Mouse (Mus musculus) olfactory bulb, adult 2 months (tissue): ENCODE measurements at regions not wholly inside any gene's neighbourhood (a gene's known extent, or its start where the extent isn't known, plus 50 kb on each side); places are given as distances from the start of the nearest gene placed in this dataset.

Experiments used
- H3K27ac ChIP-seq: fragments of 200-500 bp; 2 replicates; pipeline ENCODE4 v1.5.1; 2012; ENCODE audit warnings: low read depth, low read length; ENCODE audit not compliant: insufficient read depth
- H3K4me1 ChIP-seq: fragments of 200-500 bp; 2 replicates; pipeline ENCODE4 v1.6.1; 2012; ENCODE audit warnings: low read length; ENCODE audit not compliant: control insufficient read depth, insufficient read depth
- H3K4me3 ChIP-seq: fragments of 200-500 bp; 2 replicates; pipeline ENCODE4 v1.5.1; 2012; ENCODE audit warnings: mild to moderate bottlenecking, low read depth, low read length, moderate library complexity; ENCODE audit not compliant: insufficient read depth
- CTCF ChIP-seq: fragments of 200-500 bp; IDR thresholded peaks from 2 replicates; pipeline ENCODE4 v1.5.1; 2012; ENCODE audit warnings: low read depth, mild to moderate bottlenecking, low read length, moderate library complexity; ENCODE audit not compliant: insufficient read depth
- POLR2A ChIP-seq: fragments of 200-500 bp; IDR thresholded peaks from 2 replicates; pipeline ENCODE4 v1.6.1; 2012; ENCODE audit warnings: mild to moderate bottlenecking, low read depth, low read length, moderate library complexity; ENCODE audit not compliant: insufficient read depth
- WGBS: fragments of 180-500 bp; shearing (Covaris S2); methylation state at CpG from one replicate; pipeline ENCODE4 v1.1.7; 2018; 5-methylcytosine and 5-hydroxymethylcytosine counted together

GRCm38 (mm10) chr4:153251311-153251710 lies 231.3 kb downstream of the Ajap1 start:
- H3K4me3 ChIP-seq: no peak overlapping the region
- no peaks in the 10 kb centered on the region for H3K4me1 ChIP-seq
- WGBS: 55% methylated on average over 8 of the region's 8 CpGs
- H3K27ac ChIP-seq: no peak overlapping the region
- TF ChIP-seq CTCF (no peak), POLR2A (no peak)

GRCm38 (mm10) chr4:153236680-153237079 lies 245.9 kb downstream of the Ajap1 start:
- H3K4me3 ChIP-seq: no peak overlapping the region
- H3K27ac ChIP-seq: no peak overlapping the region
- no peak for TF ChIP-seq POLR2A
- TF ChIP-seq CTCF: no peak
- no peaks in the 10 kb centered on the region for H3K4me1 ChIP-seq
- 32% methylated on average over 12 of the region's 12 CpGs for WGBS

GRCm38 (mm10) chr4:153233762-153234161 lies 248.8 kb downstream of the Ajap1 start:
- TF ChIP-seq POLR2A (no peak), CTCF (no peak)
- WGBS: 78% methylated on average over 5 of the region's 5 CpGs
- no peaks in the 10 kb centered on the region for H3K4me1 ChIP-seq
- H3K4me3 ChIP-seq: no peak overlapping the region
- H3K27ac ChIP-seq: no peak overlapping the region

GRCm38 (mm10) chr4:153229221-153229620 lies 253.4 kb downstream of the Ajap1 start:
- WGBS: 76% methylated on average over 5 of the region's 5 CpGs
- TF ChIP-seq POLR2A: no peak
- no peak for TF ChIP-seq CTCF
- Histone ChIP-seq H3K4me1 (0 out of 2 replicates have a peak, but pooled peaks cover 2% of the 10 kb centered on the region), H3K27ac (no peak overlapping the region), H3K4me3 (no peak overlapping the region)

- Histone ChIP-seq H3K4me3 (no peak overlapping the region), H3K4me1 (0 out of 2 replicates have a peak, but pooled peaks cover 2% of the 10 kb centered on the region), H3K27ac (no peak overlapping the region)
- WGBS: 94% methylated on average over 13 of the region's 13 CpGs
- TF ChIP-seq CTCF (no peak), POLR2A (no peak)
Observed at GRCm38 (mm10) chr4:153227680-153228420, 254.8 kb downstream of the Ajap1 start.

GRCm38 (mm10) chr4:153224618-153225177 lies 257.9 kb downstream of the Ajap1 start:
- no peak for TF ChIP-seq CTCF
- WGBS: 64% methylated on average over 6 of the region's 6 CpGs

GRCm38 (mm10) chr4:153223019-153223418 lies 259.6 kb downstream of the Ajap1 start:
- Histone ChIP-seq H3K27ac (no peak overlapping the region), H3K4me1 (peaks cover 18% of the 10 kb centered on the region; the same call in 1 of the 2 replicates), H3K4me3 (no peak overlapping the region)
- TF ChIP-seq POLR2A: no peak
- TF ChIP-seq CTCF: no peak
- 71% methylated on average over 5 of the region's 5 CpGs for WGBS

More at GRCm38 (mm10) chr4:153224618-153225177, 257.9 kb downstream of the Ajap1 start:
- Histone ChIP-seq H3K4me3 (no peak overlapping the region), H3K4me1 (peaks cover 18% of the 10 kb centered on the region; the same call in 1 of the 2 replicates), H3K27ac (no peak overlapping the region)

- 51% methylated on average over 5 of the region's 6 CpGs for WGBS
- no peak for TF ChIP-seq CTCF
- no peak for TF ChIP-seq POLR2A
- peaks cover 18% of the 10 kb centered on the region; the same call in 1 of the 2 replicates for H3K4me1 ChIP-seq
- no peak overlapping the region for H3K4me3 ChIP-seq
- no peak overlapping the region for H3K27ac ChIP-seq
Observed at GRCm38 (mm10) chr4:153220485-153220884, 262.1 kb downstream of the Ajap1 start.

GRCm38 (mm10) chr4:153220074-153220473 lies 262.5 kb downstream of the Ajap1 start:
- Histone ChIP-seq H3K4me1 (peaks cover 17% of the 10 kb centered on the region; the same call in 1 of the 2 replicates), H3K27ac (no peak overlapping the region), H3K4me3 (no peak overlapping the region)
- TF ChIP-seq CTCF: no peak
- no peak for TF ChIP-seq POLR2A
- WGBS: 34% methylated on average over 7 of the region's 7 CpGs
